Mouse (Mus musculus) T-cell, adult 2 months (primary cell): ENCODE measurements around the gene Ms4a10.
A peak's percentile ranks its signal among the peaks of the same experiment; 100 is the strongest.

Source experiments
- DNase-seq: peaks from one replicate; pipeline ENCODE4 v3.0.0; 2022; ENCODE audit warnings: low spot score

Gene Ms4a10

DNA sequence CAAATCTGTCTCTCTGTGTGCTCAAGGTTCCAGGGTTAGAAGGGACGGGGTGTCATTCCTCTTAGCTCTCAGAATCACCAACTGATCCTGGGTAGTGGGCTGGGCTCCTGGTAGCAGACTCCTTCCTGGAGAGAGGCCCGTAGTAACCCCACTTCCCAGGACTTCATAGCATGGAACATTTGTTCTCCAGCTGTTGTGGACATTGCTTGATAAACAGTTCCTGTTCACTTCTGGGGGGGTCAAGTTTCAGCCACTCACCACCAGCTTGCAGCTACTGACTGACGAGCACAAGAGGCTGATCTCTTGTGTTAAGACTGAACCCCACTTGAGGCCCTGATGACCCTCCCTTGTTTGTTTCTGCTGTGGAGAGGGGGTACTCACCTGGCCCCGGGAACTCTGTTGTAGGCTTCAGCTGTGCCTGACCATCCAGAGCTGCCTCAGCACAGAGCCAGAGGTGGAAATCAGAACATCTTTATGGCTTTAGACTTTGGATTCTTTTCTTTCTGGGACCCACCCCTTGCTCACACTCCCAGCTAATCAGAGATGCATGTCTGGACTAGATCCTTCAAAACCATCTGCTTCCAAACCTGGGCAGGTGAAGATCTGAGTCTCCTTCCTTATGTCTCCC is at the start of gene Ms4a10:
Gene Ms4a10 (minus strand): TSS at position 433 of the 628 bp plus-strand sequence.
- no peak for DNase-seq

DNA sequence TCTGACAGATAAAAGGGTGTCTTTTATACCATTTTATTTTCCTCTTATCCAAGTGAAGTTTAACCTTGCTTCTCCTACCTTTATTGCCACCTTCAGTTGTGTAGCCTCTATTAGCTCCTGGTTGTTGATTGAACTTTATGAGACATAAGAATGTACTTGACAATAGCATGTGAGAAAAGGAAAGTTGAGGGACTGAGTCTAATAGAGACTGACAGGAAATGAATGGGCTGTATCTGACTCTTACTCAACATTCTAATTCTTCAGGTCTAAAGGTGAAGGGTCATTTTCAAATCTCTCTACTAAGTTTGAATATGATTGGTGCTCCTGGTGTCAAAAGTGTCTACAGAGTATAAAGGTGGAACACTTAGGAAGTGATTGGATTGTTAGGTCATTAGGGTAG is 47.9 kb upstream of the Ms4a10 start:
- no peak for DNase-seq

DNA sequence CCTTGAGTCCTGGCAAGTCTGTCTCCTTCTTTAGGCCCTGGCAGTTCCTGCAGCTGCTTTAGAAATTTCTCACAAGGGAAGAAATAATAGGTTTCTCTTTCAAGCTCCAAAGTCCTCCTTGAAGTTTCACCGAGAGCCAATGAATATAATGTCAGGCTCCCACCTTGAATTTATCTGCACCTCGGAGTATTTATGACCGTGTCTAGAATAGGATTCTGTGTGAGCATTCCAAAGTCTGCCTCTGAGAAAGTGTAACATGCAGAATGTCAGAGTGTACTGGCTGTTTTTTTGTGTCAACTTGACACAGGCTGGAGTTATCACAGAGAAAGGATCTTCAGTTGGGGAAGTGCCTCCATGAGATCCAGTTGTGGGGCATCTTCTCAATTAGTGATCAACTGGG is 43.4 kb upstream of the Ms4a10 start, which contains the start of gene Ms4a18:
Gene Ms4a18 (minus strand): TSS at position 141 of the 400 bp plus-strand sequence.
- DNase-seq: no peak

DNA sequence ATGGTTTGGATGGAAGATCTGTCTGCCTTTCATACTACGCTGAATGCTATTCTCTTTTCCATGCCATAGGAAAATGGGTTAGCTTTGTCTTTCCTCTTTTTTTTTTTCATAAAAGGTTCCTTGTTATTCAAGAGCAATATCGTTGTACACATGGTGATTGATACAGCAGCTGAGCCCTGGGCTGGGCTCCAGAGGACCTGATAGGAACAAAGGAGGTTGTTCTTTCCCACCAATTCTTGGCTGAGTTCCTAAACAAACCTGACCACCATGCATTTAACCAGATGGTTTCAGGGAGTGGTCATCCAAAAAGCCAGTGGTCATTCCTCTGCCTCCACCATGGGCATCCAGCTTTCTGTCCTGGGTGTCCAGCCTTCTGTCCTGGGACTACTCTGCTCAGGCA is 42.8 kb upstream of the Ms4a10 start:
- no peak for DNase-seq

DNA sequence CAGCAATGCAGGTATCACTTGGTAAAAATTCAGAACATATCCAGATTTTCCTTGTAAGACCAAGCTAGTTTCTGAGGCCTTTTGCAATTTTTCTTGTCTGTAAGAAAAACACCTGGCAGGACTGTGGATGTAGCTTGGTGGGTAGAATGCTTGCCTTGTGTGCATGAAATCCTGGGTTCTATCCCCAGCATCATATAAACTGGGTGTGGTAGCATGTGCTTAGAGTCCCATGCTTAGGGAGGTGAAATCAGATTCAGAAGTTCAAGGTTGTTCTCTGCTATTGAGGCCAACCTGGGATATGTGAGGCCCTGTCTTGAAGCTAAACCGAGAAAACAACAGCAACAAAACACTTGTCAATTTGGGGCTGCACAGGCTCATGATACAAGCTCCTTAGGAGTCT is 41.5 kb upstream of the Ms4a10 start:
- DNase-seq: no peak

DNA sequence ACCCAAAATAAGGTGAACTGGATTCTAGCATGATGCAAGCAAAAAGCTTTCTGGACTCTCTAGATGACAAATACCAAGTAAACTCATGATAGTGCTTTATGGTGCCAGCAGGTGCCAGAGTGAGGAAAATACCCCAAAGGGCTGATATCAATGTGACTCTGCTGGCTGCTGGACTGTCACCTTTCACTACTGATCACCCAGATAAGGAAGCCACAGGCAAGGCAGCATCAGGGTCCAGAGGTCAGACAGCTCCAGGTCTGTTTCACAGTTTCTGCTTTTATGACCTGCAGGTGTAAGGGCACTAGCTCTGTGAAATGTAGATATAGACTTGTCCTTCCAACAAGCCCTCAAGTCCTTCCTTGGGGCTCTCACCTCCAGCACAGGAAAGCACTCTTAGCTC is 41.0 kb upstream of the Ms4a10 start:
- no peak for DNase-seq

DNA sequence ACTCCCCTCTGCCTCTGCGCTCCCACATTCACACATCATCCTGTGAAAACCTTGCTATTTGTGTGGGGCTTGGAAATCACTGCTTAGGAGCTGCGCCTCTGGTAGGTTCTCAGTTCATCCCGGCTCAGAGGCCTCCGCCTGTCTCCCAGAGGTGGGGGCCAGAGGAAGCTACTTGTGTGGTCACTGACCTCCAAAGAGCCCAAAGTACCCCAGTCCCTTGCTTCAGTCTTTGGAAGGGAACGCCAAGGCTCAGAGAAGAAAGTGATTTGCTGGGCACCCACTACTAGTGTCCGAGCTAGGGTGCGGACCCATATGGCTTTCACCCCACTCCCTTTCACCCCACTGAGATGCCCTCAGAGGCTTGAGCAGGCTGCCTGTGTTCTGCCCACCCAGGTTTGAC is 18.7 kb upstream of the Ms4a10 start, which contains the start of gene Ms4a15:
Gene Ms4a15 (minus strand): TSS at position 101 of the 400 bp plus-strand sequence.
- no peak for DNase-seq

DNA sequence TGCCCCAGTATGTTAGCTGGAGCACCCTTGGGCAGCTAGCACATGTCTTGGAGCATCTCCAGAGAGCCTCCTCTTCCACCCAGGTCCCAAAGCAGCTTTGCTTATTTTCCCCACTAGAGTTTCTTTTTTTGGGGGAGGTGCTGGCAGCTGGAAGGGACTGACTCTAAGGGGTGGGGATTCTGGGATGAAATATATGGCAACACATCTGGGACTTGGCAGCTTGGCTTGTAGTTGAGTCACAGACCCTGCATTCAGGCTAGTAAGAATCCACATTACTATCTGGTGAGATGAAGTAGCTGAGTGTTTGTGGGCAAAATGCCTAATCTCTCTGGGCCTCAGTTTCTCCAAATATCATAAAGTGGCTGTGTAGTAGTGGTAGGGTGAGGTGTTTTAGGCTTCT is 17.4 kb upstream of the Ms4a10 start:
- DNase-seq: no peak

DNA sequence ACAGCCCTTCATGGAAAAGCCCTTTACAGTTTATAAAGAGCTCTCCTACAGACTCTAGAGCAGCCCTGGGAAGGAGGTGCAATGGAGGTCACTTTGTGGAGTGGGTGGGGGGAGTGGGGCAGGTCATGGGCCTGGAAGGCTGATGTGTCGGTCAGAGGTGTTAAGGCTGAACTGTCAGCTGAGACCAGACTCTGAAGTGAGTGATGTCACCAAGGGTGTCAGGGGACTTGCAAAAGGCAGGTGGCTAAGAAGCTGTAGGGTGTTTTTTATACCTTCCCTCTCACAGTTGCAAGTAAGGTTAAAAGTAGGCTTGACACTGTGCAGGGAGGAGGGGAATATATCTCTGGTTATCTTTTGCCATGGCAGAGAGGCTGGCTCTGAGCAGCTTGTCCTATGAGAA is 16.3 kb upstream of the Ms4a10 start:
- DNase-seq: no peak

DNA sequence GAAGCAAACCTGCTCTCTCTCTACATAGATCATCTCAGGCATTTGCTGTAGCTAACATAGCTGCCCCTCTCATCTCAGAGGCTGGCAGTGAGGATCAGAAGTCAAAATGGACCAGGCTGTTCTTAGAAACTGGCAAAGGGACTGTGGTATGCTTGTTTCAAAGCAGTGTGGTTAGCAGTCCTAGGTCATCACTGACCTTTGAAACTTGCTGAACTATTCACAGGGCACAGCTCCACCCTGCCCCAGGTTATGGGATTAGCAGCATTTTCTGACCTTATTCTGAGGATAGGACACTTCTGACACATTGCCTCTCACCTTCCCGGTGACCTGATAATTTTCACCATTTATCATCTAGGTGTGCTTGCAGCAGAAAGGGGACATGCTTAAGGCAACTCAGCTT is 14.1 kb upstream of the Ms4a10 start:
- no peak for DNase-seq

DNA sequence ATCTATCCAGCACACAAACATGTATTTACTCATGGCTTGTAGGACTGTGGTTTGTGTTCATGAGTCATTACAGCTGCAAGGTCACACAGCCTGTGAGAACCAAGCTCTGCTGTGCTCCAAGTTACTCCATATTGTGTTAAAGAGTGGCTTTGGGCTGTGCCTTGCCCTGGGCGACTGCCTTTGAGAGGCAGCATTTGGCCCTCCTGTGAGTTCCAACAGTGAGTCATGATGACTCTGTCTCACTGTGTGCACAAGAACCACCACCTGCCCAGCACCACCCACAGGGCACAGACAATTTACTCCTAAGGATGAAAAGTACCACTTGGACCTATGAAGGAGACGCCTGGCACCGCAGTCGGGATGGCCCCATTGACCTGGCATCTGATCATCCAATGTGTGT is 11.4 kb upstream of the Ms4a10 start:
- DNase-seq: no peak

DNA sequence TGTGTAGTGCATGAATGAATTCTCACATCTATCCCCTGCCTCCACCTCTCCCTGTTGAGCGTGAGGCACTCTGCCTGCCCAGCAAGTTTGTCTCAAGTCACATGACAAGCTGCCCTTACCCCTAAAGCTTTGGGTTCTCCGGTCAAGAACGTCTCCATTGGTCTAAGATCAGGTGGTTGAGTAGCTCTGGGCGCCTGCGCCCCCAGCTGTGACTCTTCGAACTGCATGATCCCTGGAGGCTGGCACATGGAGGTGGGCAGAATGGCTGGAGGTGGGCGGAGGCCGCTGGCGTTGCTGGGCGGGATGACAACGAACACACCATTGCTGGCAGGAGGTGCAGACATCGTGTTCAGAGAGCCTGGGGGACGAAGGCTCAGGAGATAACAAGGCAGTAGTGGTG is 10.1 kb upstream of the Ms4a10 start:
- no peak for DNase-seq

DNA sequence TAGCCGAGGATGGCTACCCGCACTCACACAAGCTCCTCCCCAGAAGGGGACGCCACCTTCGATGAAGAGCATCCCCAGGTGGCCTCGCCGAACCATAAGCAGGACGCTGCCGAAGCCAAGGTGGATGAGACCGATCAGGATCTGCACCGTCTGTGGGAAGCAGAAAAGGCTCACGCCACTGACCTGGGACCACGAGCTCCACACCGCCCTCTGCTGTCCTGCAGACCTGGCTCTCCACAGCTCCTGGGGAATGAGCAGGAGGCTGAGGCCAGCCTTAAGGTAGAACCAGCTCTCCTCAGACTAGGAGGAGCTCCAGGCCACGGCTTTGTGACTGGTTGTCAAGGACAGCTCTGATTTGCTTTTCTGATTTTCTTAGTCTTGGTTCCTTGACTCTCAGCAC is 8.7 kb upstream of the Ms4a10 start:
- peak; percentile 7 for DNase-seq

DNA sequence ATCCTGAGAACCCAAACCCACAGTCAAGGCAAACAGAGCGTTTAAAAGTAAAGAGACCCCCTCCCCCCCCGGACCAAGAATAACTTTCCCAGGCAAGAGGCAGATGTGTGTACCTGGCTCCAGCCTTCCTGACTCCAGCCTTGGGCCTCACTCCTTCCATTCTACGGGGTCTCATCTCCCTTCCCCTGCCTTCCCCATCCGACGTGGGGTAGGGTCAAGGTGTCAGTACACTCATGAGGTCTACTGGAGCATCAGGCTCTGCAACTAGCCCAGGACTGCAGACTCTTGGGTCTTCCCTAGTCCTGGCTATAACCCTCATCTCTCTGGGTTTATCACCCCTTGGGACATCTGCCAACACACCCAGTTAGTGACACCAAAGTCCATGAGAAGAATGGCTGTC is 5.7 kb upstream of the Ms4a10 start:
- DNase-seq: no peak

DNA sequence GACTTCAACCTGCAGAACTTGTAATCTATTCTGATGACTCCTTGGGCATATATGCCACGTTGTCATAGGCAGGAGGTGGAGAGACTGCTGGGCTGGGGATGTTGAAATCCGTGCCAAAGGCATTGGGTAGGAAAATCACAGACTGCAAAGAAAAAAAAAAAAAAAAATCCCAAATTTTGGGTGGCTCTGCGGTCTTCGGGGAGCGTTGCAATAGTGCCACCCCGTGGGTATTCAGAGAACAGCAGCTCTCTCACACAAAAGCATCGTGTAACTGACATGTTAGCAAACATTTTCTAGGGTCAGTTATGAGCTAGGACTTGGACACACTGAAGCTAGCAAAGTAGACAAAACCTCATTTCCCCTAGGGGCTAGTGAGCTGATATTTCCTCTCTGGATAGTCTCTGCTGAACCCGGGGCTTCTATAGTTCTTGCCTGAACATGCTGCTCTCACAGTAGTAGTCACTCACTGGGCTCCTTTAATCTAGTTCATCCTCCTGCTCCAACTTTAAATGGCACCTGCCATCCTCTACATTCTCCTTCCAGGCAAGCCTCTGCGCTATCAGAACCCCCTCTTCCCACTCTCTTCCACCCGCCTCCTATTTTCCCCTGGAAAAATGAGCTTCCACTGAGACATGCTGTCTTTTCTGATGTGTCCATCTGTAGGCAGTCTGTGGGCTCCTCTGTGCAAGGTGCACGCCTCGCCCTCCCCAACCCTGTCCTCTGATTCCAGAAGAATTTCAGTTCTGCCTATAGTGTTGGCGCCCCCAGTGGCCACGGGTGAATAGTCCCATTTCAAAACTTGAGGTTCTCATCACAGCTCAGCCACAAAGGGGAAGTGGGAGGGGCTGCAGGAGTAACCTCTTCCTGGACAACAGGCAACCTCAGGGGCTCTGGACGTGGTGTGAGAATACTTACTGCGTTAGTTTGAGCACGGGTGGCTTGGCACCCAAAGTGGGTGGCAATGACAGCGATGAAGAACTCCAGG is 5.0 kb upstream of the Ms4a10 start:
- peak; percentile 90 for DNase-seq

DNA sequence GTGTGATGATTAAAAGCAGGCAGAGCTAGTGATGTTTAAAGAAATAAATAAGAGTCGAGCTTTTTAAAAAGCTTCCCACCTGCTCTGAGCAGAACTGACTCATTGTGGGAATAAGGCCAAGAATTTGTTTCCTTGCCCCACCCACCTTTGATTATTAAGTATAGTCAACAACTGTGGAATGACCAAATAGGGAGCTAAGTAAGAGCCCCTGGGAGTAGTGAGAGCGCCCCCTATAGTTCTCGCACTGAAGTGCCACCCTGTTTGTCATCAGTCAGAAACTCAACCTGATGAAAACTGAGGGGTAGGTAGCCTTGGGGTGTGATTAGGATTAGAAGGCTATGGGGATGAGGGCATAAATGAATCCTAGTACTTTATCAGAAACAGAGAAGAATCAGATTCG is 1.8 kb upstream of the Ms4a10 start:
- peak; percentile 8 for DNase-seq

DNA sequence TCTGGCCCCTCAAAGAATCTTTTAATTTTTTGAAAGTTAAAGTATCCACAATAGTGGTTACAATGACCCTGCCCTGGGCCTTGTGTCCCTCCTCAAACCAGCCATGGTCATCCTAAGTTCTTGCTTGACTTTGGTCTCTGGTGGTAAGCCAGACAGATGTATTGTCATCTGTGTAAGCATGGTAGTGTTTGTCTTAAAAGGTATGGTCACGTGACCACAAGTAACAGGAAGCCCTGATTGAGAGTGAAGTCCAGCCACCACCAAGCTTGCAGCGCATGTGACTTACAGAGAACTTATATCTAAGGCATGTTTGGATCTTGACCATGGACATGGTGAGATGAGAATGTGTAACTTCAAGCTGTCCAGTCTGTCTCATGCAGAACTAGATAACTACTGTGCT is 717 bp upstream of the Ms4a10 start:
- DNase-seq: no peak

DNA sequence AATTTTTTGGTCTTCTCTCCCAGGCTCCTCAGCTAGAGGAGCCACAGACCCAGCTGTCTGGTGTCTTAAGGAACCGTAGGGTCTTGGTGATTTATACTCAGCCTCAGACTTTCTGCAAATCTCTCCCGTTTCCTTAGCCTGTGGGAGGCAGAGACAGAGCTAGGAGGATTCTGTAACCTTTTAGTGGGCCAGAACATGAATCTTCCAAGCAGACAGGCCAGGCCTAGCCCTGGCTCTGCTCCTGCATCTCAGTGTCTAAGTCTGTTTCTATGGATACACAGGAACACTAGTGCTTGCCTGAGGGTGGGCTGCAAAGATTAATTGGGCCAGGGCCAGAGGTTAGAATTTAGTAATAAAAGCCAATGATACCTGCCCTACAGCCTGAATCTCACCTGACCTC is 1.3 kb downstream of the Ms4a10 start:
- no peak for DNase-seq

DNA sequence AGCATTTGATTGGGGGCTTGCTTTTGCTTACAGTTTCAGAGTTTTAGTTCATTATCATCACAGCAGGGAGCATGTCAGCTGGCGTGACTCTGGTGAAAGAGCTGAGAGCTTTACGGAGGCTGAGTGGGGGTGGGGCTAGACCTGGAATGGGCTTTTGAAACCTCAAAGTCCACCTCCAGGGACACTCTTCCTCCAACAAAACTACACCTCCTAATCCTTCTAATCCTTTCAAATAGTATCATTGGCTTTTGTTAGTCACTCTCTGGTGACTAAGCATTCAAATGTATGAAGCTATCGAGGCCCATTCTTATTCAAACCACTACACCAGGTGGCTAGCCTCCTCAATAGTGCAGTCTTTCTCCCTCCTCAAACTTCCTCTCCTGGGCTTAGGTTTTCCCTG is 1.8 kb downstream of the Ms4a10 start:
- no peak for DNase-seq

DNA sequence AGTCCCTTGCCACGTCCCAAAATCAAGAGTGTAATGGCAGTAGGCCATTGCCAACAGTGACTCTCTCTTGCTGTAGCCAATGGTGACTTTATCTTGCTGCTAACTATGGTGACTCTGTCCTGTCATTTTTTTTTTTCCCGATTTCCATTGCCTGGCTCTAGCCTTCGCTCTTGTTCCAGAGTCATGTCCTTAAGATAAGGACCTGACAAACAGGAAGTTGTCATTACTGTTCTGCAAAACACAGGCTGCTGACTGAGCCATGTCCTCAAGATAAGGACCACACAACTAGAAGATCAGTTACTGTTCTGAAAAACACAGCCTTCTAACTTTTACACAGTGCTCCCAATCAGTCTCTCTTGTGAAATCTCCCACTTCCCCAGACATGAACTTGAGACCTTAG is 4.0 kb downstream of the Ms4a10 start:
- no peak for DNase-seq

DNA sequence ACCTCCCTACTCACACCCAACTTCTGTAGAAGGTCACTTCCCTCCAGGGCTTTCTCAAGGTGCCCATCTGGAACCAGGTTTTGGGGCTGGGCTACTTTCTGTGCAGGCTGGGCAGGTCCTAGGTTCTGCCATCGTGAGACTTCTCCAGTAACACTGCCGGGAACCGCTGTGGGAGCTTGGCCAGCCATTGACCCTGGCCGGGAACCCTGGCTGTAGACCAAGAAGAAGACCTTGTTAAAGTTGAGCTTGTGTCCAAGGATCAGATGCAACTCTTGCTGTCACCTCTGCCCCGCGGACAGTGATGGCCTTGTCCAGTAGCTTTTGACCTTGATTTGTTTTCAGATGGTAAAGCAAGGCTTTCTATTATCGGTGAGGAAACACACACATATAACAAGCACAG is 5.9 kb downstream of the Ms4a10 start:
- no peak for DNase-seq

DNA sequence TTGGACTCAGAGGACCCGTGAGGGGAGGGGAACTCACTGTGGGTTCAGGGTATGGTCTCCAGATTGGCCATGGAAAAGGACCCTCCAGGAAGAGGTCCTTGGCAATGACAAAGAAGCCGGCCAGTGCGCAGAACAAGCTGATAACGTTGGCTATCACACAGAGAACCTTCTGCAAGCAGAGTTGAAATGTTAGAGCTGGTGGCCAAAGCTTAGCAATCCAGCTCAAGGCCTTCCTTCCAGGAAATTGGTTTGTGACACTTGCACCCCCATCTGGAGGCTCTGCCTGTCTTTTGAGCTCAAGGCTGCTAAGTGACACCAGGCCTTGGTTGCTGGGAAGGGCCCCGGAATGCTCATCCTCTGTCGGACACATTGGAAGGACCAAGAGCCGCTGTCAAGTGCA is 8.7 kb downstream of the Ms4a10 start:
- DNase-seq: no peak

DNA sequence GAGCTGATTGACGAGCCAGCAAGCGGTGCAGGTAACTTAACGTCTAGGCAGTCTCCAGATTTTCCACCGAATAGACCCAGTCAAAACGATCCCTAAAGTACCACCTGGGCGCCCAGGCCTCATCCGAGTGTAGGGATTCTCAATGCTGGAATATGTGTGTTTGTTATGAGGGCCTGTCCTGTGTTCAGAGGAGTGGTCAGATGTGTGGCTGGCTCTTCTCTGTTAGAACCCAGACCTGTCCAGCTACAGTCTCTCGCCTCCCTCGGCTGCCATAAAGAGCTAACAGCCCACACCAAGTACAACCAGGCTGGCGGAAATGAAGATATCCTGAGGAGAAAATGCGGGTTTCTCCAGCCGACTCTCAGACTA is 14.5 kb downstream of the Ms4a10 start:
- no peak for DNase-seq
